Mouse (Mus musculus): ENCODE data around the gene Tgfbrap1.
"Not testable (repeated sequence)": the region's sequence is repeated elsewhere in the genome, so short reads cannot be mapped to it uniquely, and the experiment has no call there.

Tgfbrap1 gene

GRCm38 (mm10) chr1:43098031-43098984 is at the start of gene Tgfbrap1, which contains the start of gene AI597479:
Gene Tgfbrap1, minus strand, starts transcription at chr1:43098637.
Gene AI597479, plus strand, starts transcription at chr1:43098710.
- DNase-seq (ENCODE audit: low read depth, low spot score), result peak; percentile 79

GRCm38 (mm10) chr1:43147474-43147873 is 49.0 kb upstream of the Tgfbrap1 start:
- no peak for DNase-seq (ENCODE audit: low read depth, low spot score)

- no peak for DNase-seq (ENCODE audit: low read depth, low spot score)
Measured at GRCm38 (mm10) chr1:43145388-43145787, 47.0 kb upstream of the Tgfbrap1 start.

- no peak for DNase-seq (ENCODE audit: low read depth, low spot score)
Measured at GRCm38 (mm10) chr1:43144338-43144906, 46.0 kb upstream of the Tgfbrap1 start.

GRCm38 (mm10) chr1:43143791-43144190 is 45.4 kb upstream of the Tgfbrap1 start:
- no peak for DNase-seq (ENCODE audit: low read depth, low spot score)

- DNase-seq (ENCODE audit: low read depth, low spot score), result no peak
Measured at GRCm38 (mm10) chr1:43143284-43143683, 44.8 kb upstream of the Tgfbrap1 start.

- no peak for DNase-seq (ENCODE audit: low read depth, low spot score)
Measured at GRCm38 (mm10) chr1:43142849-43143248, 44.4 kb upstream of the Tgfbrap1 start.

- DNase-seq (ENCODE audit: low read depth, low spot score), result no peak
Measured at GRCm38 (mm10) chr1:43141555-43141961, 43.1 kb upstream of the Tgfbrap1 start.

GRCm38 (mm10) chr1:43139587-43140266 is 41.3 kb upstream of the Tgfbrap1 start:
- peak; percentile 58 for DNase-seq (ENCODE audit: low read depth, low spot score)

GRCm38 (mm10) chr1:43138268-43138812 is 39.9 kb upstream of the Tgfbrap1 start:
- no peak for DNase-seq (ENCODE audit: low read depth, low spot score)

GRCm38 (mm10) chr1:43137334-43137733 is 38.9 kb upstream of the Tgfbrap1 start:
- no peak for DNase-seq (ENCODE audit: low read depth, low spot score)

GRCm38 (mm10) chr1:43136488-43137029 is 38.1 kb upstream of the Tgfbrap1 start:
- DNase-seq (ENCODE audit: low read depth, low spot score), result not testable (repeated sequence)

- no peak for DNase-seq (ENCODE audit: low read depth, low spot score)
Measured at GRCm38 (mm10) chr1:43131591-43131990, 33.2 kb upstream of the Tgfbrap1 start.

- no peak for DNase-seq (ENCODE audit: low read depth, low spot score)
Measured at GRCm38 (mm10) chr1:43130219-43130981, 32.0 kb upstream of the Tgfbrap1 start.

GRCm38 (mm10) chr1:43127820-43128610 is 29.6 kb upstream of the Tgfbrap1 start:
- DNase-seq (ENCODE audit: low read depth, low spot score), result no peak

- no peak for DNase-seq (ENCODE audit: low read depth, low spot score)
Measured at GRCm38 (mm10) chr1:43127196-43127595, 28.8 kb upstream of the Tgfbrap1 start.

GRCm38 (mm10) chr1:43124726-43125125 is 26.3 kb upstream of the Tgfbrap1 start:
- DNase-seq (ENCODE audit: low read depth, low spot score), result no peak

GRCm38 (mm10) chr1:43122616-43123015 is 24.2 kb upstream of the Tgfbrap1 start:
- no peak for DNase-seq (ENCODE audit: low read depth, low spot score)

GRCm38 (mm10) chr1:43120950-43121349 is 22.5 kb upstream of the Tgfbrap1 start:
- DNase-seq (ENCODE audit: low read depth, low spot score), result no peak

GRCm38 (mm10) chr1:43117435-43117834 is 19.0 kb upstream of the Tgfbrap1 start:
- no peak for DNase-seq (ENCODE audit: low read depth, low spot score)

Measured in c-Kit-negative CD71-positive TER-119-positive erythroid progenitor cells, embryonic 14.5 days (primary cell).